Mouse (Mus musculus) layer of hippocampus, postnatal 36 days (tissue): ENCODE measurements around the gene Sec31a. TPM values are rescaled to one million over a fixed set of nuclear protein-coding genes. Genes with fewer than 3 reads are reported as not detected.
"Not testable (repeated sequence)": the region's sequence is repeated elsewhere in the genome, so short reads cannot be mapped to it uniquely, and the experiment has no call there.

Source experiments
- DNase-seq, 2 experiments: peaks; one replicate each; pipeline ENCODE4 v3.0.0; 2022
- total RNA-seq, 2 experiments: library from RNA; stranded (reverse); gene quantifications; 2 replicates each; pipeline ENCODE4 v1.2.3; 2021

Gene Sec31a
- 100 to 1,000 TPM in 1 of 2 experiments, 10 to 100 TPM in 1; 95.7 to 112 TPM for total RNA-seq

- peak; percentile 97 to 98 for DNase-seq
Observed at GRCm38 (mm10) chr5:100415761-100416590, at the start of gene Sec31a. Gene Sec31a, minus strand, starts transcription at chr5:100416234.

GRCm38 (mm10) chr5:100462374-100462773, 46.3 kb upstream of the Sec31a start:
- no peak for DNase-seq

GRCm38 (mm10) chr5:100461526-100461925, 45.5 kb upstream of the Sec31a start:
- no peak for DNase-seq

- DNase-seq: no peak
Observed at GRCm38 (mm10) chr5:100459468-100459867, 43.4 kb upstream of the Sec31a start.

- no peak for DNase-seq
Observed at GRCm38 (mm10) chr5:100451871-100452270, 35.8 kb upstream of the Sec31a start.

- DNase-seq: no peak
Observed at GRCm38 (mm10) chr5:100438796-100439195, 22.8 kb upstream of the Sec31a start.

- no peak for DNase-seq
Observed at GRCm38 (mm10) chr5:100437917-100438316, 21.9 kb upstream of the Sec31a start.

- no peak for DNase-seq
Observed at GRCm38 (mm10) chr5:100437086-100437485, 21.1 kb upstream of the Sec31a start.

GRCm38 (mm10) chr5:100430966-100431365, 14.9 kb upstream of the Sec31a start:
- no peak for DNase-seq

GRCm38 (mm10) chr5:100430076-100430390, 14.0 kb upstream of the Sec31a start:
- DNase-seq: no peak

- peak; percentile 89 to 90 for DNase-seq
Observed at GRCm38 (mm10) chr5:100429344-100430075, 13.5 kb upstream of the Sec31a start.

GRCm38 (mm10) chr5:100428734-100429343, 12.8 kb upstream of the Sec31a start:
- no peak for DNase-seq

- DNase-seq: peak in 1 of 2 experiments; percentile 15
Observed at GRCm38 (mm10) chr5:100428031-100428733, 12.1 kb upstream of the Sec31a start.

GRCm38 (mm10) chr5:100427276-100427675, 11.2 kb upstream of the Sec31a start:
- DNase-seq: no peak

- not testable (repeated sequence) for DNase-seq
Observed at GRCm38 (mm10) chr5:100425823-100426222, 9.8 kb upstream of the Sec31a start.

GRCm38 (mm10) chr5:100424252-100424651, 8.2 kb upstream of the Sec31a start:
- DNase-seq: no peak

- no peak for DNase-seq
Observed at GRCm38 (mm10) chr5:100423626-100424025, 7.6 kb upstream of the Sec31a start.

GRCm38 (mm10) chr5:100418861-100419260, 2.8 kb upstream of the Sec31a start:
- no peak for DNase-seq

- no peak for DNase-seq
Observed at GRCm38 (mm10) chr5:100418077-100418476, 2.0 kb upstream of the Sec31a start.

GRCm38 (mm10) chr5:100414474-100415196, 1.4 kb downstream of the Sec31a start:
- DNase-seq: no peak

GRCm38 (mm10) chr5:100412886-100413285, 3.1 kb downstream of the Sec31a start:
- no peak for DNase-seq

- no peak for DNase-seq
Observed at GRCm38 (mm10) chr5:100410281-100410680, 5.8 kb downstream of the Sec31a start.
